Comparison of ENCODE assay signal across 12 mouse cellular contexts in genomic region chr6:93327930-93328329, GRCm38 (mm10).
"Had no signal": no experiment of that assay in that cellular context is flagged by ENCODE, and none has a peak within 500 bp of the region (broad histone marks: within the 10 kb centered on the region; RNA-seq: fewer than 3 reads in every experiment).

No protein-coding gene starts in this region.

- H3K4me3 ChIP-seq: limb, embryonic 13.5 days; midbrain, embryonic 15.5 days; stomach, embryonic 15.5 days had no signal

- ATAC-seq: midbrain, embryonic 15.5 days had no signal

- H3K4me1 ChIP-seq: midbrain, embryonic 15.5 days; stomach, embryonic 15.5 days had no signal

- H3K9ac ChIP-seq: limb, embryonic 13.5 days; liver, embryonic 14.5 days; midbrain, embryonic 15.5 days; stomach, embryonic 15.5 days had no signal

- H3K9me3 ChIP-seq: midbrain, embryonic 15.5 days; stomach, embryonic 15.5 days had no signal

- H3K4me2 ChIP-seq: limb, embryonic 13.5 days; midbrain, embryonic 11.5 days; midbrain, embryonic 15.5 days; stomach, embryonic 15.5 days had no signal

- H3K27ac ChIP-seq: limb, embryonic 13.5 days; liver, embryonic 14.5 days; midbrain, embryonic 15.5 days; stomach, embryonic 15.5 days had no signal

- H3K27me3 ChIP-seq: limb, embryonic 13.5 days; midbrain, embryonic 15.5 days; stomach, embryonic 15.5 days had no signal

- H3K36me3 ChIP-seq: limb, embryonic 13.5 days; midbrain, embryonic 15.5 days; stomach, embryonic 15.5 days had no signal

- DNase-seq: kidney, adult 11 months; kidney, postnatal 14 days; left cerebral cortex, postnatal 4 days; lung, adult 18-20 months; lung, postnatal 14 days; right cerebral cortex, postnatal 14 days; thymus, postnatal 4 days had no signal
